Mouse (Mus musculus) retina, adult 2 months (tissue): ENCODE data around the gene Gtf2ird1.
"Not testable (repeated sequence)": the region's sequence is repeated elsewhere in the genome, so short reads cannot be mapped to it uniquely, and the experiment has no call there.

Experiments used
- DNase-seq: peaks from one replicate; pipeline ENCODE4 v3.0.0-alpha.2; 2012; ENCODE audit warnings: low read depth, low spot score

The Gtf2ird1 gene

GRCm38 (mm10) chr5:134456503-134456962, at the start of gene Gtf2ird1:
TSS of gene Gtf2ird1 (minus strand) at chr5:134456716.
- peak; percentile 79 for DNase-seq

DNA sequence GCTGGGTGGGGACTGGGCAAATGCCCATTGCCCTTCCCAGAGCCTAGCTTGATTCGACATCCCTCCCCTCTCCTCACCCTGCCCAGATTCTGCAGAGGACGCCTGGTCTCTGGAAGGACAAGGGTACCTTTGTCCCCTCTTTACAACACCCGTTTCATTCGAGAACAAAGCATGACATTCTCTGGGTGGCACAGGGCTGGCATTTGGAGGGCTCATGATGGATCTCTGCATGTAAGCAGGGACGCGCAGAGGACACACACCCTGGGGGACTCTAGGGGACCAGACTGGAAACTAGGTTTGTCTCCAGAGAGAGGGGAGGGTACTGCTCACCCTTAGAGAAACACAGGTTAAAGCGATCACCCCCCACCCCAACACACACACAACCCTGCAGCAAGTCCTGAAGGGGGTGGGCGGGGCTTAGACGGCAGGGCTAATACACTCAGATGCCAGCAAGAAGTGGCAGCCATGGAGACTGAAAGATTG, 49.3 kb upstream of the Gtf2ird1 start:
- DNase-seq = no peak

GRCm38 (mm10) chr5:134502591-134502990, 46.1 kb upstream of the Gtf2ird1 start:
- DNase-seq = no peak

GRCm38 (mm10) chr5:134501453-134501852, 44.9 kb upstream of the Gtf2ird1 start:
- DNase-seq = no peak

- DNase-seq = no peak
Observed at GRCm38 (mm10) chr5:134500681-134501080, 44.2 kb upstream of the Gtf2ird1 start.

DNA sequence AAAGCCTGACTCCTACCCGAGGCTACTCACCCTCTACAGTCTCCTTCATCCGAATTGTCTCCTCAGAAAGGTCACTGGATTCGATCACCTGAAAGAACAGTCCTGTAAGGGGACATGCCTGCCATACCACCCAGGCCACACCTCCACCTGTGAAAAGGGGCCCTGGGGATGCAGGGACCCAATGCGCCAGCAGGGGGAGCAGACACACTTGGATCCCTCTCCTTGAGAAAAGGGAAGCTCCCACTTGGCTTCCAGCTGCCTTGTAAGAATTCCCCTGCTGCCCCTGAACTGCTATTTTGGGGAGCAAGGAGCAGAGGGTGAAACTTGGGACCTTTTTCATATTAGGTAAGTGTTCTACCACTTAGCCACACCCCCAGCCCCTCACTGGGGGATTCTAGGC, 43.5 kb upstream of the Gtf2ird1 start:
- no peak for DNase-seq

GRCm38 (mm10) chr5:134497026-134497425, 40.5 kb upstream of the Gtf2ird1 start:
- DNase-seq = no peak

GRCm38 (mm10) chr5:134495796-134496195, 39.3 kb upstream of the Gtf2ird1 start:
- DNase-seq = no peak

DNA sequence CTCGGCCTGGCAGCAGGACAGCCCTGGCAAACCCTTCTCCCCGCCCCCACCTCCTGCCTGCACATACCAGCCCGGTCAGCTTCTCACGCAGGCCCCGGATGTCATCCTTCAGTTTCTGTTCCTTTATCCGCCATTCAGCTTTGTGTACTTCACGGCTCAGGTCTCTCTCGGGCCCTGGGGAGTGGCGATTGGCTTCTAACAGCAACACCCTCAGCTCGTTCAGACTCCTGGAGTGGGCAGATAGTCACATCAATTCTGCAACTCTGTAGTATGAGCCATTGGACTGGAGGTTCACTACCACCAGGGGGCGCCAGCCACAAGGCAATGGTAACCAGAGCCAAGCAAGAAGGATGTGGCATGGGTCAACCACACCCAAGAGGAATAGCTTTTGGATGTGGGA, 37.6 kb upstream of the Gtf2ird1 start:
- DNase-seq = peak; percentile 54

DNA sequence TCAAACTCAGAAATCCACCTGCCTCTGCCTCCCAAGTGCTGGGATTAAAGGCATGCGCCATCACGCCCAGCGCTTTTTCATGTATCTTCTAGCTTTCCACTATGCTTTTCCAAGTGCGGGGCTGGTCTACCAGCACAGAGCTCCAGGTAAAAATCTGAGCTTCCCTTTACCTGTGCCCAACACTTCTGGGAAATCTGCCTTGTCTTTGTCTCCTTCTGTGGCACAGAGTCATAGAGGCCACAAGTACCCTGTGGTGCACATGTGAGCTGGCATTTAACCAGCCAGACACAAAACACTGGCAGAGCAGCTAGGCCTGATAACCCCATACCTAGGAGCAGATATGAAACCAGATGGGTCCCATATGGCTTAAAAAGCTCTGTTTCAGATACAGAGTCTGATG, 36.4 kb upstream of the Gtf2ird1 start:
- DNase-seq = no peak

GRCm38 (mm10) chr5:134491712-134492417, 35.3 kb upstream of the Gtf2ird1 start:
- peak; percentile 51 for DNase-seq

DNA sequence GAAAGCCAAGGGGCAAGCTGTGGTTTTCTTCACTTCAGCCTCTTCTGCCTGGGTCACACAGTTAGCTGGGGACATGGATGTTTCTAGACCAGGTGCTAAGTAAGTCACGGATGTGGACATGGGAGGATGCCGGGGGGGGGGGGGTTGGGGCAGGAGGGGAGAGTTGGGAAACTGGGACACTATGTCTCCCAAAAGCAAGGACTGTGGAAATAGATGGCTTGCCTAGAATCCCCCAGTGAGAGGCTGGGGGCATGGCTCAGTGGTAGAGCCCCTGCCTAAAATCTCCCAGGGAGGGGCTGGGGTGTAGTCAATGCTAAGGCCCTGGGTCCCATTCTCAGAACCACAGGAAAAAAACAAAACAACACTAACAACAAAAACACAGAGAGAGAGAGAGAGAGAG, 34.7 kb upstream of the Gtf2ird1 start:
- no peak for DNase-seq

DNA sequence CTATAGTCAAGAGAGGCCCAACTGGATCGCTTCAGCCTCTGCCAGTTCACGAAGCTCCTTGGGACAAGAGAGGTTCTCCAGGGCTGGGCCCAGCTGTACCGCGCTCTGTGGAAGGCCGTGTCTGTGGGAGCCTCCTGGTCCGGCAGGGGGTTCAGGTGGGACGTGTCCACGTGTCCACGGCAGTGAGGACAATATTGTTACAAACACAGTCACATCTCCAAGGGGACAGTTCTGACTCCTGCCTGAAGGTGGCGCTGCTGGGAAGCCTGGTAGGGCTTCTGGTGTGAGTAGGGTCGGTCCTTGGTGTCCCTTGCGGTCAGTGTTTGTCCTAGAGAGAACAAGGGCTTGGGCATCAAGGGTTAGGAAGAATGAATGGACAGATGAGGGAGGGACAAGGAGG, 33.9 kb upstream of the Gtf2ird1 start:
- no peak for DNase-seq

- DNase-seq = no peak
Observed at GRCm38 (mm10) chr5:134489583-134489982, 33.1 kb upstream of the Gtf2ird1 start.

- no peak for DNase-seq
Observed at GRCm38 (mm10) chr5:134488596-134488995, 32.1 kb upstream of the Gtf2ird1 start.

- DNase-seq = no peak
Observed at GRCm38 (mm10) chr5:134488042-134488441, 31.5 kb upstream of the Gtf2ird1 start.

DNA sequence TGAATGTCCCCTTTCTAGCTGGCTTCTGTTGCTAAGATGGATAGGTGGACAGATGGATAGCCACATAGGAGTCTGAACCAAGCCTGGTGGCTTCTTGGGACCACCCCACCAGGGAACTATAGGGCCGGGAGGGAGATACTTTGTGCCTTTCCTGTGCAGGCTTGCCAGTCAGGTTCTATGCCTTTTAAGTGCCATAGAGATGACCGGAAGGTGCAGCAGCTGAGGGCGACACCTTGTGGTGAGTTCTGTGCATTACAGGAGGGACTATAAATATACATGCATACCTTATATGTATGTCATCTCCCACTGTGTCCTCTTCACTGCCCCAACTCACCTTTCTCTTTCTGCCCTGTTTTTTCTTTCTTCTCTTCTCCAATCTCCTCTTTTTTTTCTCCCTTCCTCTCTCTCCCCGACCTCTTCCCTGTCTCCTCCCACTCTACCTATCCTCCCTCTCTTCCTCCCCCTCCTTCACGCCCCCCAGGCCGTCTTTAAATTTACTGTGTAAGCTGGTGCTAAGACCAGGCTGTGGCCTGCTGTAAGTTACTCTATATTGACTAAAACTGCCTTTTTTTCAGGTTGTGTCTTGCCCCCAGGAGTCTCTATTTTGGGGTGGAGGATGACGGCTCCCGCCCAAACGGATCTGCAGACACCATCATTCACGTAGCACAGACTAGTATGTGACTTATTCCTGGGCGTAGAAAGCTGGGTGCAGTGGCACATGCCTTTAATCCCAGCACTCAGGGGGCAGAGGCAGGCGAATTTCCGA, 29.6 kb upstream of the Gtf2ird1 start:
- DNase-seq = peak; percentile 69

GRCm38 (mm10) chr5:134485183-134485730, 28.7 kb upstream of the Gtf2ird1 start:
- DNase-seq = no peak

DNA sequence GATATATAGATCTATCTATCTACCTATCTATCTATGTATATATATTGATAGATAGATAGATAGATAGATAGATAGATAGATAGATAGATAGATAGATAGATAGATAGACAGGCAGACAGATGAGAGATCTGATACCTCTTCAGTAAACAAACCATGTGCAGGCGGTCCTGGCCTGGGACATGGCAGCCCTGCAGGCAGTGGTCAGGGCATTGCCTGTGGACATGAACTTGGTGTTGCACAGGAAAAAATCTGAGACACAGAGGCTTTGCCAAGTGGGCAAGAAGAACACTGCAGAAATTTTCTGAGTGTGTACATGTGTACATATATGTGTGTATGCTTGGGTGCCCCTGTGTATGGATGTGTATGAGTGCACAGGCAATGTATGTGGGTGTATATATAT, 26.8 kb upstream of the Gtf2ird1 start:
- no peak for DNase-seq

GRCm38 (mm10) chr5:134482331-134482730, 25.8 kb upstream of the Gtf2ird1 start:
- DNase-seq = no peak

GRCm38 (mm10) chr5:134478886-134479285, 22.4 kb upstream of the Gtf2ird1 start:
- DNase-seq = not testable (repeated sequence)

DNA sequence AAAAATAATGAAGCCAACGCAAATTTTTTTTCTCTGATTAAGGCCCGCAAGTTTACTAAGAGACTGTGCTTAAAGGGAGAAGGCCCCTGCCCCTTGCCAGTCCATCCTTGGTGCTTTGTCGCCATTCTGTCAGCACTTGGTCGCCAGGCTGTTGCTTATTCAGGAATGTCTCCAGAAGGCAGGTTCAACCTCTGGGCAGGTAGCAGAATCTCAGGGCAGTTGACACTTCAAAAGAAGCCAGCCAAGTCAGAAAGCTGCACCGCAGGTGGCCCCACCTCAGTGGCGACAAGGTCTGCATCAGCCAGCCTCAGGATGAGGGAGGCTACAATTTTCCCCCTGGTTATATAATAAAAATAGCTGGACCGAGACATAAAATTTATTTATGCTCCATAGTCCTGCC, 19.2 kb upstream of the Gtf2ird1 start:
- not testable (repeated sequence) for DNase-seq
